Mouse (Mus musculus): ENCODE measurements at regions not wholly inside any gene's neighbourhood (a gene's known extent, or its start where the extent isn't known, plus 50 kb on each side); places are given as distances from the start of the nearest gene placed in this dataset.

DNA sequence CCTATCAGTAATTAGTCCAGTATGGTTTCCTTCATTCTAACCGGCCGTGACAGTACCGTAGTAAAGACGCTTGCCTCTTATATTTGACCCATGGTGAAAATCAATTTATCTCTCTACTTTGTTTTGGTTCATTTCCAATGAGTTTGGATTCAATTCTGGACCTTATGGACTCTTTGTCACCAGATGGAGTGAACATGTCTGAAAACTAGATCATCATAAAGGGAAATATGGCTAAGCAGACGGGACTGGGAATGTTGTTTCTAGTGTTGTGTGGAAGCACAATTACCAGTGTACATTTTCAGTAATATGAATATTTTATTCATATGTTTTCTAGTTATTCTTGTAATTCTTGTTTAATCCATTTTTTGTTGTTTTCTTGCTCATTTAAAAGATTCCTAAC is 261.4 kb downstream of the Ins1 start:
- Histone ChIP-seq H3K4me1 (no peaks in the 10 kb centered on the region), H3K27ac (no peak overlapping the region), H3K27me3 (no peaks in the 10 kb centered on the region), H3K9me3 (no peaks in the 10 kb centered on the region), H3K4me3 (no peak overlapping the region), H3K4me2 (replicated peaks) (no peak overlapping the region), H3K9ac (no peak overlapping the region), H3K36me3 (no peaks in the 10 kb centered on the region)
- 85% methylated on average over 5 of the region's 5 CpGs for WGBS
- ATAC-seq (ENCODE audit: insufficient number of reproducible peaks, insufficient read depth, low FRiP score, low TSS enrichment), result no peak

DNA sequence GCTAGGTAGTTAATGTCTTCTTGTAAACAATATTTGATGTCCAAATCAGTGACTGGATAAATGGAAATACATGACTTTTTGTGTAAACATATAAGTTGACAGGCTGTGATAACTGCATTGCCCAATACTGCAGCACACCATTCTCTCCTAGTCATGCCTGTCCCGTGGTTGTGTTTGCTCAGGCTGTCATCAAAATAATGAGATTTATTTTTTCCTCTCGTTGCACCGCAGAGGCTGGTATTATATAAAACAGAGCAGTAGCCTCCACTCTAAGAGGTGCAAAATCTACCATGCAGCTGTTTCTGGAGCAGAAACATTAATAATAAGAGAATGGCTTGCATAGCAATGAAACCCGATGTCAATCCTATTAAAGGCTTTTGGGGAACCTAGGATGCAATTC is 239.2 kb downstream of the Ins1 start:
- Histone ChIP-seq H3K9me3 (no peaks in the 10 kb centered on the region), H3K4me3 (no peak overlapping the region), H3K36me3 (no peaks in the 10 kb centered on the region), H3K27me3 (no peaks in the 10 kb centered on the region), H3K4me2 (replicated peaks) (no peak overlapping the region), H3K27ac (no peak overlapping the region), H3K9ac (no peak overlapping the region), H3K4me1 (no peaks in the 10 kb centered on the region)
- 74% methylated on average over 4 of the region's 4 CpGs for WGBS
- ATAC-seq (ENCODE audit: insufficient number of reproducible peaks, insufficient read depth, low FRiP score, low TSS enrichment), result no peak

Measured in embryonic facial prominence, embryonic 12.5 days (tissue).